Mouse (Mus musculus): ENCODE data around the gene Amh.
"Not testable (repeated sequence)": the region's sequence is repeated elsewhere in the genome, so short reads cannot be mapped to it uniquely, and the experiment has no call there.

Gene Amh

GRCm38 (mm10) chr10:80808099-80808984 lies 3.3 kb downstream of the Amh start:
- DNase-seq: peak; percentile 44

- DNase-seq: peak; percentile 41
Measured at GRCm38 (mm10) chr10:80808985-80809632, 4.1 kb downstream of the Amh start.

GRCm38 (mm10) chr10:80810084-80810483 lies 5.0 kb downstream of the Amh start:
- no peak for DNase-seq

- no peak for DNase-seq
Measured at GRCm38 (mm10) chr10:80812391-80813041, 7.5 kb downstream of the Amh start.

GRCm38 (mm10) chr10:80813366-80813765 lies 8.3 kb downstream of the Amh start, which contains the start of gene Jsrp1:
TSS of gene Jsrp1 (minus strand) at chr10:80813498.
- DNase-seq: no peak

GRCm38 (mm10) chr10:80814800-80815199 lies 9.8 kb downstream of the Amh start:
- DNase-seq: no peak

- not testable (repeated sequence) for DNase-seq
Measured at GRCm38 (mm10) chr10:80816303-80816702, 11.3 kb downstream of the Amh start.

GRCm38 (mm10) chr10:80817164-80817563 lies 12.1 kb downstream of the Amh start:
- DNase-seq: no peak

- not testable (repeated sequence) for DNase-seq
Measured at GRCm38 (mm10) chr10:80817955-80818354, 12.9 kb downstream of the Amh start.

- DNase-seq: no peak
Measured at GRCm38 (mm10) chr10:80818599-80819281, 13.7 kb downstream of the Amh start.

GRCm38 (mm10) chr10:80819406-80819805 lies 14.4 kb downstream of the Amh start:
- no peak for DNase-seq

GRCm38 (mm10) chr10:80821991-80822390 lies 16.9 kb downstream of the Amh start:
- peak; percentile 47 for DNase-seq

- no peak for DNase-seq
Measured at GRCm38 (mm10) chr10:80822528-80822927, 17.5 kb downstream of the Amh start.

GRCm38 (mm10) chr10:80823316-80823715 lies 18.3 kb downstream of the Amh start:
- no peak for DNase-seq

GRCm38 (mm10) chr10:80823847-80824643 lies 19.0 kb downstream of the Amh start:
- no peak for DNase-seq

- DNase-seq: no peak
Measured at GRCm38 (mm10) chr10:80824827-80825226, 19.8 kb downstream of the Amh start.

- peak; percentile 99 for DNase-seq
Measured at GRCm38 (mm10) chr10:80826151-80827062, 21.4 kb downstream of the Amh start, which contains the start of gene Oaz1. TSS of gene Oaz1 (plus strand) at chr10:80826656.

GRCm38 (mm10) chr10:80827063-80827869 lies 22.2 kb downstream of the Amh start:
- DNase-seq: no peak

- DNase-seq: no peak
Measured at GRCm38 (mm10) chr10:80827870-80828420, 22.9 kb downstream of the Amh start.

GRCm38 (mm10) chr10:80828587-80828986 lies 23.5 kb downstream of the Amh start:
- not testable (repeated sequence) for DNase-seq
